Mouse (Mus musculus) brain, embryonic 14.5 days (tissue): ENCODE results near the gene Pnpla2. TPM values are rescaled to one million over a fixed set of nuclear protein-coding genes. Genes with fewer than 3 reads are reported as not detected.
A peak's percentile ranks its signal among the peaks of the same experiment; 100 is the strongest.

ENCODE experiments used
- DNase-seq: peaks from one replicate; pipeline ENCODE4 v3.0.0-alpha.2; 2011; ENCODE audit warnings: low read depth
- CTCF ChIP-seq: fragments of 200-500 bp; IDR thresholded peaks from 2 replicates; pipeline ENCODE4 v1.5.1; 2012; ENCODE audit warnings: inconsistent platforms, mild to moderate bottlenecking, moderate library complexity, borderline replicate concordance; ENCODE audit not compliant: insufficient read depth, insufficient read length; ENCODE audit errors: extremely low read depth
- POLR2A ChIP-seq: fragments of 200-500 bp; IDR thresholded peaks from 2 replicates; pipeline ENCODE4 v1.6.1; 2012; ENCODE audit warnings: mild to moderate bottlenecking, inconsistent platforms, borderline replicate concordance; ENCODE audit not compliant: poor library complexity, insufficient read depth, insufficient read length, severe bottlenecking; ENCODE audit errors: extremely low read depth
- polyA plus RNA-seq: library from polyadenylated mRNA; depleted of rRNA; stranded (reverse); fragments of >200 nt; gene quantifications from 2 replicates; pipeline ENCODE4 v1.2.3, GENCODE M21; 2012

Pnpla2 gene
- polyA plus RNA-seq, 1 experiment, result 19.8 TPM

DNA sequence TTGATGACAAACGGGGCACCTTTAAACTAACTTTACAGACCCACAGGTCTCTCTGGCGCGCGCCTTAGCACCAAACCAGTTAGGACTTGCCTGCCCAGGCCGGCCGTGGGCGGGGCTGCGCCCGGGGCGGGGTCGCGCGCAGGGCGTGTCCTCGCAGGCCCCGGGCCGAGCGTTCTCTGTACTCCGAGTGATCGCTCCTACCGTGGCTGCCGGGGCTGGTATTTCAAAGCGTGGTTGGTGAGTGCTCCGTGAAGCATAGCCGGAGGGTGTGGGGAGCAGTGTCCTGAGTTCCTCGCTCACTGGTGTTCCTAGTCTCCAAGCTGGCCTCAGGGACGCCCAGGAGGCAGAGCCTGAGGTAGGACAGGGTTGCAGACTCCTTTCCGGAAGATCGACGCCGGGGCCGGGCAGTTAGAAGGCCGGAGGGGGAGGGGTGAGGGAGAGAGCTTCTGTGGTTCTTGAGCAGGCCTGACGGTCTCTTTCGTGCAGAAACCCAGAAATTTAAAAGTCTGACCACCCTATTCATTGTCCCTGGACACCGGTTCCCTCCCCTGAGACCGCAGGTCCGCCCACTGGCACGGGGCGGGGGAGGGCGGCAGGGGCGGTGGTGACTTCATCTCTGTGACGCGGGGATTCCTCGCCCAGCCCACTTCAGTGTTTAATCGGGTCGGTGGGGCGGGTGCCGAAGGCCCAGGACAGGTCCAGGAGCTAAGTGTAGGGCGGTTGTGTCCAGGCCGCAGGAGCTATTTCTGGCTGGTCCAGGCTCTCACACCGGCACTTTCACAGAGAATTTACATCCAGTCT is 12.4 kb downstream of the Pnpla2 start, which contains the start of gene Cd151:
Gene Cd151, plus strand, starts transcription at position 163 of the 801 bp plus-strand sequence.
- TF ChIP-seq CTCF (no peak), POLR2A (peak; percentile 21; the same call in 1 of the 2 replicates)
- DNase-seq, result peak; percentile 87

DNA sequence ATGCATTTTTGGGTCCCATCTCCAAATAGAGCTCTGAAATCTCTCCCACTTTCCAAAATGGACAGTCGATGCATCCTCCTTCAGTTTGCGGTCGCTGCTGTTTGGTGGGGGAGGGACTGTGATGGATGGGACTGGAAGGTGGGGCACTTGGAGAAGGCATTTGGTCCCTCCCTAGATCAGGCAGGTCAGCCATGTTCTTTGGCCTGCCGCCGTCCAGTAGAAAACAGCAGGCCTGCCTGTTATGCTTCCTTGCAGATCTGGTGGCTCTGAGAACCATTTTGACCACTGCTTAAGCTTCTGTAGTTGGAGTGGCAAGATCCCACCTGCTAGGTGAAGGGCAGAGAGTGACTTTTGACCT is 13.1 kb downstream of the Pnpla2 start:
- peak; percentile 37 for DNase-seq
- TF ChIP-seq CTCF (no peak), POLR2A (no peak)

DNA sequence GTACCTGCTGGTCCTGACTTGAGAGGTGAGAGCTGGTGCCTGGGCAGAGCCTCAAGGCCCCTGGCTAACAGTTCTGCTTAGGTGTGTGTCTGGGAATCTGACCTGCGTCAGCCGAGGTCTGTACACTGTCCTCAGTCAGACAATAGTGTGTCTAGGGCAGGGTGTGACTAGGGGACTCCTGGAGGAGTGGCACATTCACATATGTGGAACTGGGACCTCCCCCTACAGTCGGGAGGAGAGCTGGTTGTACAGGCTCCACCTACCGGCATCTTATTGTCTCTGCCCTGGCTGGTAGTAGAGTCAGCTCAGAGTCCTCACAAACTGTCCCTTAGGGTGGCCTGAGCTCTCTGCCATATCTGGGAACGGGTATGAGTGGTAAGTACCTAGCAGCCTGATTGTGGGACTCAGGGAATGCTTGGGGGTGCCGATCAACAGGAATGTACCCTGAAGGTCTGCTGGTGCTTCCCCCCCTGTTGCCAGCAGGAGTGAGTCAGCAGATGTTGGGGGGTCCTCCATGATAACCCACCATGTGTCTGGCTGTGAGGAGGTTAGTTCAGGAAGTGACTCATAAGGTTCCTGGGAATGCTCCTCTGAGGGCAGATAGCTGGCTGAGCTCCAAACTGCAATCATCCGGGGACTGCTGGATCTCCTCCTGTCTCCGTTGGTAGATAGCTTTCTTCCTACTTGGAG is 13.7 kb downstream of the Pnpla2 start:
- DNase-seq, result peak; percentile 91
- TF ChIP-seq POLR2A (no peak; the same call in 1 of the 2 replicates), CTCF (peak; percentile 50; the same call in 1 of the 2 replicates)

DNA sequence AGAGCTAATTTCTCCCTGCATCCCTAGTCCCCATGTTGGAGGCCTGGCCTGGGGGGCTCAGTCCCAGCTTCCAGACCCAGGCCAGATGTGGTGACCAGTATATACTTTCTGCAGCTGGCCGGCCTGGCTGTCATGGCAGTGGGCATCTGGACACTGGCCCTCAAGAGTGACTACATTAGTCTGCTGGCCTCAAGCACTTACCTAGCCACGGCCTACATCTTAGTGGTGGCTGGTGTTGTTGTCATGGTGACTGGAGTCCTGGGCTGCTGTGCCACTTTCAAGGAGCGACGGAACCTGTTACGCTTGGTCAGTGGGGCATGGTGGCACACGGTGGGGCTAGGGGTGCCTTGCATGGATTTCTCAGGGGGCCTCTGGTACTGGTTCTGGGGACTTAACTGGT is 14.4 kb downstream of the Pnpla2 start:
- TF ChIP-seq CTCF (no peak), POLR2A (no peak)
- no peak for DNase-seq

DNA sequence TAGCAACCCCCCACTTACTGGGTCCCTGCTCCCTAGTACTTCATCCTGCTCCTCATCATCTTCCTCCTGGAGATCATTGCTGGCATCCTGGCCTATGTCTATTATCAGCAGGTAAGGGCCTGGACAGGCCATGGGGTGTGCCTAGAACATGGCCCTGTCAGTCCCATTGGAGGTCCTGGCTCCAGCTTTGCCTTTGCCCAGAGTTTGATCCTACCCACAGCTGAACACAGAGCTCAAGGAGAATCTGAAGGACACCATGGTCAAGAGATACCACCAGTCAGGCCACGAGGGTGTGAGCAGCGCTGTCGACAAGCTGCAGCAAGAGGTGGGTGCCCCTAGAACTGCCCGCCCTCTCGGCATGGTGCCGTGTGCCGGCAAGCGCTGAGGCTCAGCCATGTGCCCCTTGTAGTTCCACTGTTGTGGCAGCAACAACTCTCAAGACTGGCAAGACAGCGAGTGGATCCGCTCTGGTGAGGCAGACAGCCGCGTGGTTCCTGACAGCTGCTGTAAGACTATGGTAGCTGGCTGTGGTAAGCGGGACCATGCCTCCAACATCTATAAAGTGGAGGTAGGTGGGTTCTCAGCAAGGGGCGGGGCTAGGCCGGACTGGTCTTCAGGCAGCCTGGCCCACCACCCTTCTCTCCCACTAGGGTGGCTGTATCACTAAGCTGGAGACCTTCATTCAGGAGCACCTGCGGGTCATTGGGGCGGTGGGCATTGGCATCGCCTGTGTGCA is 15.1 kb downstream of the Pnpla2 start:
- no peak for DNase-seq
- TF ChIP-seq POLR2A, result no peak

DNA sequence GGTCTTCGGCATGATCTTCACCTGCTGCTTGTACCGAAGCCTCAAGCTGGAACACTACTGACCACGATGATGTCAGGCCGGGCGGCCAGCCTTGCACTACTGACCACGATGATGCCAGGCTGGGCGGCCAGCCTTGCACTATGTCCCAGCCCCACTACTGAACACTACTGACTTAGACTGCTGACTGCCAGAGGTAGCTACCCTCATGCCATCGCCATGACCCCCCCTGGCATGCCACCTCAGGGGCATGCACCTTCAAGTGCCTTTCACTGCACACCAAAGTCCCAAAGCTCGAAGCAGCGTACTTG is 15.6 kb downstream of the Pnpla2 start:
- TF ChIP-seq POLR2A (no peak), CTCF (no peak)
- no peak for DNase-seq

DNA sequence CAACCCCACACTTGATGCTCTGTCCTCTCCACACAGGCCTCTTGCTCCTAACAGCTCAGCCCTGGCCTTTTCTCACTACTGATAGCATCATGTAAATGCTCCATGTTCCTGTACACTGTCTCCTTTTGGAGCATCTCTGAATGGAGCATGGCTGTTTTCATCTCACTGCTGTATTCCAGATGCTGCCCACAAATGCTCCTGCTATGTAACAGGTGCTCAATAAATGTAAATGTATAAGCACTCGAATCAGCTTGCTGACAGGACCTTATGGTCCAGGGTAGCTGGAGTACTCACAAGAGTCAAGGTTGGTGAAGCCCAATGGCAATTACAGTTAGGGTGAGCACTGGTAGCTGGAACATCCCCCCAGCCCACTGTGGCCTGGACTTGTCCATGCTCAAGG is 16.2 kb downstream of the Pnpla2 start:
- no peak for DNase-seq
- TF ChIP-seq CTCF (no peak), POLR2A (no peak)

DNA sequence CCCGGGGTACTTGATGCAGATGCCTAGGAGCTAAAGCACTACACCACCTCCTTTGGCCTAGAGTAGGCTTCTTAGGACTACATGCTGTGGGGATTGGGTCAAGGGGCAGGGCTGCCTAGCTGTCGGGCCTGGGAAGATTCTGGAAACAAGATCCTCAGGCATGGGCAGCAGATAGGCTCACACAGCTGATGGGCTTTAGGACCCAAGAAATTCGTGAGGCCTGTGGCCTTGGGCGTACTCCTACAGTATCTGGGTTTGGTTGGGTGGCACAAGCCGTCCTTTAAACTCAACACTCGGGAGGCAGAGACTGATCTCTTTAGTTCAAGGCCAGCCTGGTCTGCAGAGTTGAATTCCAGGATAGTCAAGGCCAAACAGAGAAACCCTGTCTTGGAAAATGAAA is 17.2 kb downstream of the Pnpla2 start:
- DNase-seq, result no peak
- no peak for TF ChIP-seq CTCF
- TF ChIP-seq POLR2A, result no peak

DNA sequence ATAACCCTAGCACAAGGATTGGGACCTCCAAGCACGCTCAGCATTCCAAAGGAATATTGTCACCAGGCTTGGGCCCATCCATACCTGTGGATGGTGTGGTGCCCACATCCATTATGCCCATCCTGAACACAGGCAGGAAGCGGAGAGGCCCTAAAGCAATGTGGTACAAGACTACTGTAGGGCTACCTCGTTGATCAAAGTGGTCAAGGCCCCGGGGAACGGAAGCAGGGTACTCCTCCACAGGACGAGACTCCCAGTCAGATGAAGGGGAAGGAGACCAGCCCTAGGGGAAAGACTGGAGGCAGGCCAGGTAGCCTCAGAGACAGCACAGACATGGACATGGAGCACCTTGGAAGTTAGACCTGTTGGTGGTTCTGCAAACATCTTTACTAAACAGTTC is 17.8 kb downstream of the Pnpla2 start:
- TF ChIP-seq CTCF, result no peak
- TF ChIP-seq POLR2A, result no peak
- DNase-seq, result no peak

DNA sequence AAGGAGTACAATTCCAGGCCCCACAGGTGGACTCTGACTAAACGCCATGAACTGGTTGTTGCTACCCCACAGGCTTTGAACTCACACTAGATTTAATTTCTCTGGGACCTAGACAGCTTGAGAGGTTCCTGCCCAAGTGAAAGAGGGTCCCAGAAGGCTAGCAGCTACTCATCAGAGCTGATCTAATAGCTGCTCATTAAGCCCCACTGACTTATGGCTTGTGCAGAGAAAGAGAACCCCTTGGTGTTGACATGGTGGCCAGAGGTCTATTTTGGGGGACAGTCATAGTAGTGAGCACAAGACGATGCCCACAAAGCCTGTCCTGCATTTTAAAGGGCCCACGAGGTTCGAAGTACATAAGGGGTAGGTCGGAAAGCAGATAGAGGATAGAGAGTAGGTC is 19.2 kb downstream of the Pnpla2 start:
- TF ChIP-seq POLR2A (no peak), CTCF (no peak)
- no peak for DNase-seq

DNA sequence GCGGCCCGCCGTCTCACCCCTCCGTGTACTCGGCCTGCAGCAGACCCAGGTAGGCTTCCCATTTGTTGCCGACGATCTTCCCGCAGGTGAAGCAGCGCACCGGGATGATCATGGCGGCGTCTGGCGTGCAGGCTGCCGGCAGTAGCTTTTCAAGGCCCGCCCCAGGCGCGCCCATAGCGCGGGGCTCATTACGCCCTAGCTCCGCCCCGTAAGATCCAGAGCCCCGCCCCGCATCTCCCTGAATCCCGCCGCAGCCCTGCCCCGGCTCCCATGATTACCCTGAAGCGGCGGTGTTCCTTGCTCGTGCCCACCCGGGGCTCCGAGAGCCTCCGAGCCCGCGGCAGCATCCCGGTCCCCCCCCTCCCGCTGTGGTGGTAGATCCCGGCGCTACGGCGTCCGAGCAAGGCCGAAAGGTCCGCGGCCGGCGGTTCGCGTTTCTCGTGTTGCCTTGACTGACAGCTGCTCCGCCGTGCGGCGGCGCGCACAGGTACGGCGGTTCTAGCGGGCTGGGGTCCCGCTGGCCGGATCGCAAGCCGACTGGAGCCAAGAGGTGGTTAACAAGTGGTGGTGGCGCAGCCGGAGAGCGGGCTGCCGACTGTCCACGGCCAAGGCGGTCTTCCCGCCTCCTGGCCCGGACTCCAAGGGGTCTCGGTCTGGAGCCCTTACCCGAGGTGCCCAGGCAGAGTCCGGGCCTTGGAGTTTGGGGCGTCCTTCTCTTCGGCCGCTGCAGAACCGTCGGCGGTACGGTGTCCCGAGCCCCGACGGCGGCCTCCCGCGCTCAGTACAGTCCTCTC is 20.2 kb downstream of the Pnpla2 start, which contains the start of the genes Polr2l and Tspan4:
Gene Polr2l, minus strand, starts transcription at position 122 of the 794 bp plus-strand sequence.
Gene Tspan4, plus strand, starts transcription at position 230 of the 794 bp plus-strand sequence.
- TF ChIP-seq POLR2A, result no peak
- TF ChIP-seq CTCF, result no peak
- DNase-seq, result peak; percentile 94
